Mouse (Mus musculus): ENCODE data around the gene Prmt2. TPM values are rescaled to one million over a fixed set of nuclear protein-coding genes. Genes with fewer than 3 reads are reported as not detected.

Prmt2 gene
- polyA plus RNA-seq, 1 experiment from 2014 or later = 45.8 TPM

DNA sequence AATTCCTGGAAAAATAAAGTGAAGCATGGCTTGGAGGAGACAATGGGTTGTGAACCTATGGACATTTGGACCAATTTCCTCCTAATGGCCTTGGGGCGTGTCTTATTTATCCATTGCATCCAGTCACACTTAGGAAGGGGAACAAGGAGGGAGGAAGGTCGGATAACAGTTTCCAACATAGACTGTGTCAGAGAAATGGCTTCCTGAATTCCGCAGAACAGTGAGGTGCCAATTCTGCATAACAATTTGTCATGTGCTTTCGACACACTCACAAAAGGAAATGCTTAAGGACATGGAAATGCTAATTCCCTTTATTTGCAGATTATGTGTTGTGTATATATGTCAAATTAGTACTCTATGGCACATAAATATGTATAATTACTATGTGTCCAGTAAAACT is 52.4 kb downstream of the Prmt2 start:
- ATAC-seq (no peak), DNase-seq (ENCODE audit: low read depth, low spot score) (no peak)
- no peak for TF ChIP-seq CTCF (IDR thresholded peaks at IDR 0.05)
- H3K27me3 ChIP-seq = peaks cover 29% of the 10 kb centered on the region
- POLR2A ChIA-PET = no interaction called here
- CTCF ChIA-PET = no interaction called here
- in situ Hi-C loops (cut with MboI; ENCODE audit: low pct_unique_long_range_greater_than_20kb) = loop anchor here (25.0 kb wide), 1 partner anchor 198 kb away; no protein-coding TSS in a partner anchor

DNA sequence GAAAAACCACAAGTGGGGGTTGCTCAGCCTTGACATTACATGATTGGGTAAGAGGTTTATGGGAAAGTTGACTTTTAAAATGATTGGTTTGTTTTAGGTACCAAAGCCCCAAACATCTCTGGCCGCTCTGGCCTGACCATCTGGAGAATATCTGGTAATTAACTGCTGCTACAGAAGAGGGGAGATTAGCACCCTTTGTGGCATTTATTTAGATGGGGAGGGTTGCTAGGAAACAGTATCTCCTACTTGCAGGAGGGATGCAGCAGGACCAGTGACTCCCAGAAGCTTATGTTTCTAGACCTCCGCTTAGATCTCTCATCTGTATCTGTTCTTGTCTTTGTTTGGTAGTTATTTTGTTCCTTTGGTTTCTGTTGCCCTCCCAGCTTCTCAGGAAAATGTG is 62.8 kb downstream of the Prmt2 start:
- POLR2A ChIA-PET = no interaction called here
- no peak for DNase-seq (ENCODE audit: low read depth, low spot score)
- in situ Hi-C loops (cut with MboI; ENCODE audit: low pct_unique_long_range_greater_than_20kb) = loop anchor here (25.0 kb wide), 1 partner anchor 188 kb away; no protein-coding TSS in a partner anchor
- no peak for ATAC-seq
- CTCF ChIA-PET = no interaction called here
- TF ChIP-seq CTCF (IDR thresholded peaks at IDR 0.05) = no peak
- peaks cover 7% of the 10 kb centered on the region for H3K27me3 ChIP-seq

- DNase-seq (ENCODE audit: low read depth, low spot score) = no peak
- no peak for TF ChIP-seq CTCF (IDR thresholded peaks at IDR 0.05)
- peaks cover 6% of the 10 kb centered on the region for H3K27me3 ChIP-seq
- POLR2A ChIA-PET = no interaction called here
- CTCF ChIA-PET = no interaction called here
- in situ Hi-C loops (cut with MboI; ENCODE audit: low pct_unique_long_range_greater_than_20kb) = no loop called here
- ATAC-seq = no peak
Measured at GRCm38 (mm10) chr10:76158009-76158408, 79.7 kb downstream of the Prmt2 start.

DNA sequence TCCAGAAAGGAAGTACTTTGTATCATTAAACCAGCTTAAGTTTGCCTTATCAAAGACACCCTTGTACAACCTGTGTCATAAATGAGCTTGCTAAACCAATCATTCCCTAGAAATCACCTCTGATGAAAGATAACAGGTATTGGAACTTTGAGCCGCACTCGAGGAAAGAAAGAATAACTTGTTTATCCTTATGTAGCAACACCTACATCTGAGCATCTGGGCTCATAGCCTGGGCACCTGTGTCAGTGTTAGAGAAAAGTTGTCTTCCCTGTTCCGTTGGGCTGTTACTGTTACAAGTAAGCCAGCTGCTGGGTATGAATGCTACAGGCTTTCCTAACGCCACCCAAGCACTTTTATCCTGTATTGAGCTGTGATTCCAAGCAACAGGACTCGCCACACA is 80.1 kb downstream of the Prmt2 start:
- DNase-seq (ENCODE audit: low read depth, low spot score) (no peak), ATAC-seq (no peak)
- no peak for TF ChIP-seq CTCF (IDR thresholded peaks at IDR 0.05)
- ChIA-PET POLR2A (no interaction called here), CTCF (no interaction called here)
- H3K27me3 ChIP-seq = peaks cover 6% of the 10 kb centered on the region
- in situ Hi-C loops (cut with MboI; ENCODE audit: low pct_unique_long_range_greater_than_20kb) = no loop called here

Other genes with a start within 250 kb of the Prmt2 start
- 8.9 TPM for gene Zfp280b, start 205.2 kb downstream of the Prmt2 start, polyA plus RNA-seq (2021)
- gene Slc5a4b, start 126.9 kb downstream of the Prmt2 start, polyA plus RNA-seq (2021) = not detected
- not detected for gene Slc5a4a, start 90.4 kb downstream of the Prmt2 start, polyA plus RNA-seq (2021)
- gene S100b, start 16.0 kb upstream of the Prmt2 start, polyA plus RNA-seq (2021) = 0.26 TPM
- 47.9 TPM for gene Dip2a, start 107.4 kb upstream of the Prmt2 start, polyA plus RNA-seq (2021)
- not detected for gene AC141477.1, start 202.6 kb upstream of the Prmt2 start, polyA plus RNA-seq (2021)
- gene Pcnt, start 204.9 kb upstream of the Prmt2 start, polyA plus RNA-seq (2021) = 20.1 TPM
- not detected for gene 2610028H24Rik, start 211.2 kb upstream of the Prmt2 start, polyA plus RNA-seq (2021)
- gene Mcm3ap, start 231.1 kb upstream of the Prmt2 start, polyA plus RNA-seq (2021) = 61.5 TPM
- 2.6 TPM for gene Ybey, start 231.2 kb upstream of the Prmt2 start, polyA plus RNA-seq (2021)